ENCODE assay signal across 8 mouse cellular contexts in the genomic region with DNA sequence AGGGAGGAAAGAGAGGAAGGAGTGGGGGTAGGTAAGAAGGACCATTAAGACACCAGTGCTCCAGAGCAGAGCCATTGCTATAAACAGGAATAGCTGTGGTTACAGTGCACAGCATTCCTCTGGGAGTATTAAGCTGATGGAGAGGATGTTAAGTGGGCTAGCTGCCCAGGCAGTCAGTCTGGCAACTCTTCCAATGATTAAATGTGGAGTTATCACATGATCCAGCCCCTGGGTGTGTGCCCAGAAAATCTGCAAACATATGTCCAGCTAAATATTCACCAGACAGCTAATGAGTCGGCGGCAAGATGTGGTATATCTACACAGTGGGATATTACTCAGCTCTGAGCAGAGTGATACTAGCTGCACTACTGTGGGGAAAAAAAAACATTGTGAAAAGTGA.
A peak's percentile ranks its signal among the peaks of the same experiment; 100 is the strongest.
DNase-seq lines count a peak whose midpoint lies in the region; ATAC-seq and TF ChIP-seq lines count a peak whose summit lies in the region.

No protein-coding gene starts in this region.

- H3K4me3 ChIP-seq in heart, embryonic 10.5 days: no peak overlapping the region
- no peak overlapping the region for H3K4me3 ChIP-seq in kidney, postnatal 0 days (replicated peaks; ENCODE audit: low read depth, low read length)
- H3K4me3 ChIP-seq in limb, embryonic 14.5 days (replicated peaks; ENCODE audit: low read length): no peak overlapping the region

- ATAC-seq in kidney, postnatal 0 days (replicated peaks; ENCODE audit: low FRiP score, low read depth): no peak
- peak; percentile 65 for ATAC-seq in limb, embryonic 14.5 days (ENCODE audit: low FRiP score, low read depth)

- 63% methylated on average over 2 of the region's 2 CpGs for WGBS in heart, embryonic 10.5 days
- WGBS in kidney, postnatal 0 days: 38% methylated on average over 2 of the region's 2 CpGs
- WGBS in limb, embryonic 14.5 days: 60% methylated on average over 2 of the region's 2 CpGs

- no peak for TF ChIP-seq POLR2A in limb, embryonic 14.5 days (IDR thresholded peaks at IDR 0.05; ENCODE audit: borderline replicate concordance, extremely low read depth, insufficient read depth, insufficient read length)

- DNase-seq in heart, adult 18-20 months: peak; percentile 93 to 94
- no peak for DNase-seq in heart, embryonic 10.5 days (ENCODE audit: low spot score)
- peak; percentile 60 for DNase-seq in cerebellum, adult 9-10 months
- DNase-seq in heart, adult 8-10 months (ENCODE audit: low spot score): peak; percentile 92
- DNase-seq in kidney, postnatal 0 days (ENCODE audit: low spot score): peak; percentile 81
- DNase-seq in limb, embryonic 14.5 days (ENCODE audit: low spot score): peak; percentile 92
- peak; percentile 37 to 49 for DNase-seq in right cerebral cortex, postnatal 36 days (ENCODE audit: low spot score in 2 of 2)
- DNase-seq in thymus, postnatal 4 days: no peak

- no peak overlapping the region for H3K27ac ChIP-seq in heart, embryonic 10.5 days
- no peak overlapping the region for H3K27ac ChIP-seq in kidney, postnatal 0 days
- H3K27ac ChIP-seq in limb, embryonic 14.5 days (replicated peaks; ENCODE audit: low read depth, low read length): no peak overlapping the region

- no peaks in the 10 kb centered on the region for H3K27me3 ChIP-seq in heart, embryonic 10.5 days (ENCODE audit: insufficient read depth, poor library complexity, severe bottlenecking)
- H3K27me3 ChIP-seq in kidney, postnatal 0 days (ENCODE audit: insufficient read depth, low read length): no peaks in the 10 kb centered on the region
- no peaks in the 10 kb centered on the region for H3K27me3 ChIP-seq in limb, embryonic 14.5 days (ENCODE audit: control insufficient read depth, insufficient read depth, low read length)

- no peak overlapping the region for H3K4me2 ChIP-seq in kidney, postnatal 0 days (ENCODE audit: low read length)
- H3K4me2 ChIP-seq in limb, embryonic 14.5 days (replicated peaks; ENCODE audit: low read depth, low read length, severe bottlenecking): no peak overlapping the region

- peaks cover 23% of the 10 kb centered on the region for H3K4me1 ChIP-seq in heart, embryonic 10.5 days
- H3K4me1 ChIP-seq in kidney, postnatal 0 days (replicated peaks; ENCODE audit: insufficient read depth, low read length): no peaks in the 10 kb centered on the region
- peaks cover 12% of the 10 kb centered on the region for H3K4me1 ChIP-seq in limb, embryonic 14.5 days (ENCODE audit: control insufficient read depth, insufficient read depth, low read length)

- no peaks in the 10 kb centered on the region for H3K36me3 ChIP-seq in heart, embryonic 10.5 days
- no peaks in the 10 kb centered on the region for H3K36me3 ChIP-seq in kidney, postnatal 0 days (ENCODE audit: insufficient read depth, low read length)
- H3K36me3 ChIP-seq in limb, embryonic 14.5 days (ENCODE audit: control insufficient read depth, insufficient read depth, low read length): no peaks in the 10 kb centered on the region

- TF ChIP-seq CTCF in kidney, postnatal 0 days (IDR thresholded peaks at IDR 0.05; ENCODE audit: low read depth): no peak

- H3K9ac ChIP-seq in kidney, postnatal 0 days (ENCODE audit: low read depth, low read length): no peak overlapping the region
- no peak overlapping the region for H3K9ac ChIP-seq in limb, embryonic 14.5 days (ENCODE audit: low read depth, low read length, severe bottlenecking)

- no peaks in the 10 kb centered on the region for H3K9me3 ChIP-seq in heart, embryonic 10.5 days
- no peaks in the 10 kb centered on the region for H3K9me3 ChIP-seq in kidney, postnatal 0 days (replicated peaks; ENCODE audit: low read length)
- peaks cover 6% of the 10 kb centered on the region; the same call in 1 of the 2 replicates for H3K9me3 ChIP-seq in limb, embryonic 14.5 days (ENCODE audit: control insufficient read depth, low read length)

Comparison
In these comparisons a context has a peak if more than half of its experiments do, and no peak if none do; other contexts are left out.
1. DNase-seq: peak in heart, adult 18-20 months (2 of 2), cerebellum, adult 9-10 months (single experiment), heart, adult 8-10 months (single experiment), kidney, postnatal 0 days (single experiment), limb, embryonic 14.5 days (single experiment) and right cerebral cortex, postnatal 36 days (2 of 2); none in heart, embryonic 10.5 days (single experiment) and thymus, postnatal 4 days (single experiment).